Mouse (Mus musculus): Measurements from ENCODE around the gene Dlg3. TPM values are rescaled to one million over a fixed set of nuclear protein-coding genes. Genes with fewer than 3 reads are reported as not detected.

Gene Dlg3
- polyA plus RNA-seq, 1 experiment from 2014 or later: 4.0 TPM

Other genes with a start within 250 kb of the Dlg3 start
- not detected in 2 replicates for gene Dgat2l6, start 242.9 kb upstream of the Dlg3 start, polyA plus RNA-seq (2014; fragmentation: Nextera tagmentation; extraction: Ambion mirVana)
- not detected in 2 replicates for gene Awat1, start 195.5 kb upstream of the Dlg3 start, polyA plus RNA-seq (2014; fragmentation: Nextera tagmentation; extraction: Ambion mirVana)
- gene P2ry4, start 172.9 kb upstream of the Dlg3 start, polyA plus RNA-seq (2014; fragmentation: Nextera tagmentation; extraction: Ambion mirVana): not detected in 2 replicates
- gene Arr3, start 162.2 kb upstream of the Dlg3 start, polyA plus RNA-seq (2014; fragmentation: Nextera tagmentation; extraction: Ambion mirVana): 0.59 and 0.66 TPM in 2 replicates
- 26.7 and 30.6 TPM in 2 replicates for gene Kif4, start 142.0 kb upstream of the Dlg3 start, polyA plus RNA-seq (2014; fragmentation: Nextera tagmentation; extraction: Ambion mirVana)
- 89.1 and 97.3 TPM in 2 replicates for gene Pdzd11, start 141.2 kb upstream of the Dlg3 start, polyA plus RNA-seq (2014; fragmentation: Nextera tagmentation; extraction: Ambion mirVana)
- gene Gdpd2, start 37.8 kb upstream of the Dlg3 start, polyA plus RNA-seq (2014; fragmentation: Nextera tagmentation; extraction: Ambion mirVana): 0.52 and 0.58 TPM in 2 replicates